Mouse (Mus musculus) MEL (cell line): Measurements from ENCODE around the gene Cacybp.

Experiments
- CTCF ChIP-seq, 3 experiments: IDR thresholded peaks in 2 of 3; conservative IDR thresholded peaks in 1 of 3; 2 replicates each; pipeline ENCODE4 v1.5.1; 2011 to 2012; ENCODE audit warnings: low read length in 3 of 3, low read depth in 2 of 3, mild to moderate bottlenecking in 2 of 3, improper control_type of control experiment in 1 of 3, inconsistent platforms in 1 of 3, mixed read lengths in 1 of 3, moderate library complexity in 1 of 3; ENCODE audit not compliant: control insufficient read depth in 1 of 3, insufficient read depth in 1 of 3, poor library complexity in 1 of 3, severe bottlenecking in 1 of 3
- GATA1 ChIP-seq: IDR thresholded peaks from 2 replicates; pipeline ENCODE4 v1.6.1; 2011; ENCODE audit warnings: low read depth, low read length, improper control_type of control experiment
- HCFC1 ChIP-seq: IDR thresholded peaks from 2 replicates; pipeline ENCODE4 v1.6.1; 2012; ENCODE audit warnings: low read depth, mild to moderate bottlenecking, inconsistent platforms, low read length, improper control_type of control experiment, moderate library complexity
- KAT2A ChIP-seq: conservative IDR thresholded peaks from 2 replicates; pipeline ENCODE4 v1.6.1; 2012; ENCODE audit warnings: low read depth, low read length, improper control_type of control experiment, inconsistent platforms
- POLR2A ChIP-seq, 2 experiments: IDR thresholded peaks; 2 replicates each; pipeline ENCODE4 v1.6.1; 2011 to 2012; ENCODE audit warnings: low read length in 2 of 2, mild to moderate bottlenecking in 2 of 2, control low read depth in 1 of 2, improper control_type of control experiment in 1 of 2, low read depth in 1 of 2, moderate library complexity in 1 of 2; ENCODE audit not compliant: control insufficient read depth in 1 of 2, insufficient read depth in 1 of 2, poor library complexity in 1 of 2
- RCOR1 ChIP-seq: IDR thresholded peaks from 2 replicates; pipeline ENCODE4 v1.6.1; 2012; ENCODE audit warnings: low read depth, mild to moderate bottlenecking, inconsistent platforms, low read length, improper control_type of control experiment
- TAL1 ChIP-seq: IDR thresholded peaks from 2 replicates; pipeline ENCODE4 v1.6.1; 2012; ENCODE audit warnings: mild to moderate bottlenecking, inconsistent platforms, low read length, moderate library complexity, mixed read lengths
- TCF12 ChIP-seq: IDR thresholded peaks from 2 replicates; pipeline ENCODE4 v1.6.1; 2014; ENCODE audit warnings: low read depth, mild to moderate bottlenecking, inconsistent platforms, low read length, improper control_type of control experiment, moderate library complexity
- UBTF ChIP-seq: IDR thresholded peaks from 2 replicates; pipeline ENCODE4 v1.6.1; 2012; ENCODE audit warnings: low read depth, mild to moderate bottlenecking, inconsistent platforms, low read length, improper control_type of control experiment, moderate library complexity, borderline replicate concordance; ENCODE audit not compliant: insufficient read depth
- USF2 ChIP-seq, 2 experiments: IDR thresholded peaks; 2 replicates each; pipeline ENCODE4 v1.6.1; 2011 to 2012; ENCODE audit warnings: improper control_type of control experiment in 2 of 2, low read length in 2 of 2, borderline replicate concordance in 1 of 2, inconsistent platforms in 1 of 2, low read depth in 1 of 2, mild to moderate bottlenecking in 1 of 2; ENCODE audit not compliant: insufficient read depth in 1 of 2

DNA sequence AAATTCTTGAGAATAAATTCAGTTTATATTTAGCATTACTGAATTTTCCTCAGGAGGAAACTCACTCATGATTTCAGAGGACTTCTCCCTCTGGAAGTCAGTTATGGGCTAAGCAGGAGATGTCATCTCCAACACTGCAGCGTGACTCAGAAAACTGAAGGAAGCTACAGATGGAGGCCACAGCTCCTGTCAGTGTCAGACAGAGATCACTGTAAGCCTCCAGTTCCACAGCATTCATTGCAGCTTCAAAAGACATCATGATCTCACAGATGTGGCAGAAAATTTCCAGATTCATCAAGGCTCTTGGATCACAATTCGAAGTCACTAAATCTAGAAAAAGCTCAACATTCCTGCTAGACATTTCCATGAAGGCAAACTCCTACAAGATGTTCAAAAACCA lies 25.3 kb upstream of the Cacybp start:
- TF ChIP-seq USF2 (IDR thresholded peaks at IDR 0.05; ENCODE audit: borderline replicate concordance in 1 of 2, insufficient read depth in 1 of 2, low read depth in 1 of 2, low read length in 2 of 2) (no peak), UBTF (no peak), HCFC1 (no peak), CTCF (IDR thresholded peaks at IDR 0.05 in 2 of 3, conservative IDR thresholded peaks at IDR 0.05 in 1 of 3; ENCODE audit: control insufficient read depth in 1 of 3, insufficient read depth in 1 of 3, low read depth in 2 of 3, low read length in 3 of 3, poor library complexity in 1 of 3, severe bottlenecking in 1 of 3) (no peak), RCOR1 (no peak), KAT2A (no peak), GATA1 (no peak), POLR2A (IDR thresholded peaks at IDR 0.05; ENCODE audit: control insufficient read depth in 1 of 2, insufficient read depth in 1 of 2, low read depth in 1 of 2, low read length in 2 of 2, poor library complexity in 1 of 2) (no peak), TAL1 (no peak), TCF12 (no peak)
